Mouse (Mus musculus): ENCODE measurements around the gene Hbb-y.

GRCm38 (mm10) chr7:103824597-103824996 lies 28.4 kb downstream of the Hbb-y start:
- TF ChIP-seq GATA1 (IDR thresholded peaks at IDR 0.05; ENCODE audit: low read length) (no peak; the same call in 1 of the 2 replicates), TAL1 (IDR thresholded peaks at IDR 0.05; ENCODE audit: low read length) (no peak; the same call in 2 of the 3 replicates)

All from erythroblast, embryonic 14.5 days (primary cell).